Mouse (Mus musculus): ENCODE measurements around the gene Vps53. TPM values are rescaled to one million over a fixed set of nuclear protein-coding genes. Genes with fewer than 3 reads are reported as not detected.
A peak's percentile ranks its signal among the peaks of the same experiment; 100 is the strongest.

Vps53 gene
- polyA plus RNA-seq, 1 experiment from 2014 or later: 32.2 TPM

DNA sequence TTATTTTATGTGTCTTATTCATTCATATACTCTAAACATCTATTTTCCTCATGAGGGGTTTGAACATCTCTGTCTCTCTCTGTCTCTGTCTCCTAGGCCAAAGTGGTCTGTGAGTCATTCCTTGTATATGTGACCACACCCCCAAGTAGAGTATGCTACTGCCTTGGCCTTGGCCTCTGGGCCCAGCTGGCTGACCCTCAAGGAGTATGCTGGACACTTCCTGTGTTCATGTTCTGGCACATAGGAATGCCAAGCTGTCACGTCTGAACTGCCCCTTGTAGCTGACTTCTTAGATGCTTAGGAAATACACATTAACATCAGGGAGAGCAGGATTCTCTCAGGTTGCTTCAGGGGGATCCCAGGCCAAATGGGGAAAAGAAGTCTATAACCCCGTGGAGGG lies 99.2 kb downstream of the Vps53 start:
- WGBS: 73% methylated on average over 2 of the region's 2 CpGs
- Histone ChIP-seq H3K4me2 (no peak overlapping the region), H3K36me3 (peaks cover 40% of the 10 kb centered on the region), H3K27ac (ENCODE audit: poor library complexity, severe bottlenecking) (no peak overlapping the region), H3K9me3 (replicated peaks) (no peaks in the 10 kb centered on the region), H3K4me1 (replicated peaks) (peaks cover 6% of the 10 kb centered on the region; the same call in 1 of the 2 replicates), H3K4me3 (no peak overlapping the region), H3K27me3 (replicated peaks) (no peaks in the 10 kb centered on the region), H3K9ac (no peak overlapping the region)
- no peak for ATAC-seq (ENCODE audit: insufficient number of reproducible peaks, low FRiP score)

- H3K9me3 ChIP-seq (replicated peaks): no peaks in the 10 kb centered on the region
- no peak overlapping the region for H3K4me3 ChIP-seq
- 80% methylated on average over 6 of the region's 6 CpGs for WGBS
- H3K27me3 ChIP-seq (replicated peaks): no peaks in the 10 kb centered on the region
- no peak overlapping the region for H3K27ac ChIP-seq (ENCODE audit: poor library complexity, severe bottlenecking)
- H3K4me1 ChIP-seq (replicated peaks): peaks cover 9% of the 10 kb centered on the region
- H3K4me2 ChIP-seq: no peak overlapping the region
- ATAC-seq (ENCODE audit: insufficient number of reproducible peaks, low FRiP score): no peak
- no peak overlapping the region for H3K9ac ChIP-seq
- peaks cover 41% of the 10 kb centered on the region for H3K36me3 ChIP-seq
These were observed 102.1 kb downstream of the Vps53 start for GRCm38 (mm10) chr11:76077341-76077740.

DNA sequence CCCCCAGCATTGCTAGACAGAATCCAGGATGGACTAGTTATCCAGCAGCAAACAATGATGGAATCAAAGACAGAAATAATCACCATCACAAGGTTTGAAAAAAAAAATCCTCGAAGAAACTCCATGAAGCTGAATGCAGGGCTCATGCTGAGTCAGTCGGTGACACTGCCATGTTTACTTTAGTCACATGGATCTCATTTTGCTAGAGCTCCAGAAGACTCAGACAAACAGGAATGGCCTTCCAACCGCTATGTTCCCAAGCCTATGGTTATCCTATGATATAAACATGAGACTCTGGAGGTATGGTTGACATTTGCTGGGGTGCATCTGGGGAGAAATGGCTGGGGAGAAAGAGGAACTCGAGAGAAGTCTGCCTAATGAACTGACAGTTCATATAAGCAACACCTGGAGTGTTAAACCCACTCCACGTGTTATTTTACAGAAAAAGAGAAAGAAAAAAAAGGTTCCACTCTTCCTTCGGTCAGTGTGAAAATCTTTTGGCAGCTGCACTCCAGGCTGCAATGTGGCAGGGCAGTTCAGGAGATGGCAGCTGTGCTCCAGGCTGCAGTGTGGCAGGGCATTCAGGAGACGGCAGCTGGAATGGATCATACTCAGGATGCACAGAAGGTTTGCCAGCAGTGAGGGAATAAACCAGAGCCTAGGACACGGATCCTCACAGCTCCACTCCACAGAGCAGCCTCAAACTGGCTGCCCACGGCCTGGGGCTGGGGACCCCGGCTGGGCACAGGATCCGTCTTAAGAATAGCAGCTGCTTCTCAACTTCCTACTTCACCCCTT lies 105.0 kb downstream of the Vps53 start:
- Histone ChIP-seq H3K4me1 (replicated peaks) (peaks cover 9% of the 10 kb centered on the region), H3K4me2 (no peak overlapping the region), H3K36me3 (peaks cover 19% of the 10 kb centered on the region), H3K9me3 (replicated peaks) (no peaks in the 10 kb centered on the region), H3K27ac (ENCODE audit: poor library complexity, severe bottlenecking) (no peak overlapping the region), H3K9ac (no peak overlapping the region), H3K27me3 (replicated peaks) (no peaks in the 10 kb centered on the region), H3K4me3 (no peak overlapping the region)
- ATAC-seq (ENCODE audit: insufficient number of reproducible peaks, low FRiP score): no peak
- 71% methylated on average over 11 of the region's 11 CpGs for WGBS

DNA sequence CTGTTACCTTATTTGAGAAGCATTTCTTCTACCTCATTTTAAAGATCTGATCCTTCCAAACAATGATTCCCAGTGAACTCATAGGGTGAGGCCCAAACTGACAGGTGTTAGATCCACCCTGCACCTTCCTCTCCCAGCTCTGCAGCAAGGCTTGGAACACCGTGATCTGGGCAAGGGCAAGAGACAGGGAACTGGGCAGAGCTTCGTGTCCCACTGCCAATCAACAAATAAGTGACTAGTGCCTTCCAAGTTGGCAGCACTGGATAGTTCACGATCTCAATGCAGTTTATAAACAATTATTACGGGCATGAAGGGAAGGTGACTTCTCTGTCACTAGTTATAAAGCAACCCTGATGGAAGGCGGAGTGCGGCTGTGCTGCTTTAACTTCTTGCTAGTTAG lies 109.6 kb downstream of the Vps53 start:
- no peak for ATAC-seq (ENCODE audit: insufficient number of reproducible peaks, low FRiP score)

GRCm38 (mm10) chr11:76066563-76067156 lies 112.8 kb downstream of the Vps53 start:
- H3K9me3 ChIP-seq (replicated peaks): no peaks in the 10 kb centered on the region
- H3K27me3 ChIP-seq (replicated peaks): no peaks in the 10 kb centered on the region
- peaks cover 26% of the 10 kb centered on the region for H3K36me3 ChIP-seq
- no peak for ATAC-seq (ENCODE audit: insufficient number of reproducible peaks, low FRiP score)
- H3K4me3 ChIP-seq: no peak overlapping the region
- H3K4me2 ChIP-seq: no peak overlapping the region
- 79% methylated on average over 15 of the region's 15 CpGs for WGBS
- peaks cover 5% of the 10 kb centered on the region; the same call in 1 of the 2 replicates for H3K4me1 ChIP-seq (replicated peaks)
- no peak overlapping the region for H3K9ac ChIP-seq
- H3K27ac ChIP-seq (ENCODE audit: poor library complexity, severe bottlenecking): no peak overlapping the region

More for the DNA sequence above, 109.6 kb downstream of the Vps53 start:
- H3K4me2 ChIP-seq: no peak overlapping the region
- H3K36me3 ChIP-seq: peaks cover 16% of the 10 kb centered on the region; the same call in 1 of the 2 replicates
- H3K27me3 ChIP-seq (replicated peaks): no peaks in the 10 kb centered on the region
- H3K4me1 ChIP-seq (replicated peaks): peaks cover 13% of the 10 kb centered on the region
- no peak overlapping the region for H3K4me3 ChIP-seq
- H3K9me3 ChIP-seq (replicated peaks): no peaks in the 10 kb centered on the region
- H3K27ac ChIP-seq (ENCODE audit: poor library complexity, severe bottlenecking): no peak overlapping the region
- H3K9ac ChIP-seq: no peak overlapping the region
- WGBS: 90% methylated on average over 6 of the region's 6 CpGs

DNA sequence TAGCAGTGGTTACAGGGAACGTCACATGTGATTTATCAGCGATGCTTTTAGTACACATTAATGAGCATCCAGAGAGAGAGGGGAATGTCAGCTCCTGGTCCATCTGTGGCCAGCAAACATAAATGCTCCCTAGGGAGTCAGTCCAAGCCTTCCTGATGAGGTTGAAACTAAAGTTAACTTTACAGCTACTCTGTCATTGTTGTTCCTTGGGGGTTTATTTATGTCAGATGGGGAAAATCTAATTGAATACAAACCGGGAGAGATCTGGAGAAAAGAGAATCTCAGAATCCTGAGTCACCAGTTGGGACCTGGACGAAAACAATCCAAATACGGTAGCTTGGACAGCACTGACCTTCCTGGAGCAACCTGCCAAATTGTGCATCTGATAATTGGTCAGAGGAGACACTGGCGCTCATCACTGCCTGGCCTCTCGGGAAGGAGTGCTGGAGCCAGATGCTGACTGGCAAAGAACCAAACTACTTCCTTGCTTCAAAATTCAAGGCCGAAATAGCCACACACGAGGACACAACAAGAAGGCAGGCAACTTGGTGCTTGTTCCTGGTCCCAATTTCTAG lies 113.8 kb downstream of the Vps53 start:
- Histone ChIP-seq H3K27me3 (replicated peaks) (no peaks in the 10 kb centered on the region), H3K4me1 (replicated peaks) (peaks cover 5% of the 10 kb centered on the region; the same call in 1 of the 2 replicates), H3K9ac (no peak overlapping the region), H3K27ac (ENCODE audit: poor library complexity, severe bottlenecking) (no peak overlapping the region), H3K4me2 (no peak overlapping the region), H3K9me3 (replicated peaks) (no peaks in the 10 kb centered on the region), H3K4me3 (no peak overlapping the region), H3K36me3 (peaks cover 33% of the 10 kb centered on the region)
- no peak for ATAC-seq (ENCODE audit: insufficient number of reproducible peaks, low FRiP score)
- 78% methylated on average over 9 of the region's 9 CpGs for WGBS

- Histone ChIP-seq H3K9ac (no peak overlapping the region), H3K4me2 (no peak overlapping the region), H3K9me3 (replicated peaks) (no peaks in the 10 kb centered on the region), H3K27ac (ENCODE audit: poor library complexity, severe bottlenecking) (no peak overlapping the region), H3K4me3 (no peak overlapping the region), H3K27me3 (replicated peaks) (no peaks in the 10 kb centered on the region), H3K4me1 (replicated peaks) (peaks cover 12% of the 10 kb centered on the region; the same call in 1 of the 2 replicates), H3K36me3 (peaks cover 33% of the 10 kb centered on the region)
- no peak for ATAC-seq (ENCODE audit: insufficient number of reproducible peaks, low FRiP score)
- WGBS: 85% methylated on average over 7 of the region's 7 CpGs
These were observed 115.0 kb downstream of the Vps53 start for GRCm38 (mm10) chr11:76064411-76064810.

DNA sequence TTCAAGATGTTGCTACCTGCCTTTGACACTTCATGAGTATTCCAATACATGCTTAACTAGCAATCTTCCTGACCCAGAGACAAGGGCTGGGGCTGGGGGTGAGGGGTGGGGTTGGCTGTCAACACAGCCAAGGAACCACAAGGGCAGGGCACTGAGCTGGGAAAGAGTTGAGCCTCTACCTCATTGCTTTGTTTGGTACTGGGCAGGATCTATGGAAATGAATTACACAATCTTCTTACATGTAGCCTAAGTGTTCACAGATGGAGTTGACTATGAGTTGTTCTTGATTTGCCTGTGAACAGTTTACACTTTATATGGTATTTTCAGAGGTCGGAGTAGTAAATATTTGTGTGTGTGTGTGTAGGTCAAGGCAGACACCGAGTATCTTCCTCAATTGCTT lies 118.5 kb downstream of the Vps53 start:
- Histone ChIP-seq H3K4me3 (no peak overlapping the region), H3K27ac (ENCODE audit: poor library complexity, severe bottlenecking) (no peak overlapping the region), H3K4me1 (replicated peaks) (peaks cover 15% of the 10 kb centered on the region; the same call in 1 of the 2 replicates), H3K4me2 (no peak overlapping the region), H3K9me3 (replicated peaks) (no peaks in the 10 kb centered on the region), H3K9ac (no peak overlapping the region), H3K36me3 (peaks cover 28% of the 10 kb centered on the region), H3K27me3 (replicated peaks) (no peaks in the 10 kb centered on the region)
- 83% methylated on average over 2 of the region's 2 CpGs for WGBS
- no peak for ATAC-seq (ENCODE audit: insufficient number of reproducible peaks, low FRiP score)

GRCm38 (mm10) chr11:76059971-76060370 lies 119.5 kb downstream of the Vps53 start:
- peaks cover 13% of the 10 kb centered on the region; the same call in 1 of the 2 replicates for H3K4me1 ChIP-seq (replicated peaks)
- peak overlapping the region; percentile 17; the same call in 1 of the 2 replicates for H3K27ac ChIP-seq (ENCODE audit: poor library complexity, severe bottlenecking)
- no peak for ATAC-seq (ENCODE audit: insufficient number of reproducible peaks, low FRiP score)
- no peak overlapping the region for H3K4me2 ChIP-seq
- H3K36me3 ChIP-seq: peaks cover 33% of the 10 kb centered on the region
- H3K9me3 ChIP-seq (replicated peaks): no peaks in the 10 kb centered on the region
- 67% methylated on average over 7 of the region's 7 CpGs for WGBS
- H3K9ac ChIP-seq: no peak overlapping the region
- no peak overlapping the region for H3K4me3 ChIP-seq
- no peaks in the 10 kb centered on the region for H3K27me3 ChIP-seq (replicated peaks)

DNA sequence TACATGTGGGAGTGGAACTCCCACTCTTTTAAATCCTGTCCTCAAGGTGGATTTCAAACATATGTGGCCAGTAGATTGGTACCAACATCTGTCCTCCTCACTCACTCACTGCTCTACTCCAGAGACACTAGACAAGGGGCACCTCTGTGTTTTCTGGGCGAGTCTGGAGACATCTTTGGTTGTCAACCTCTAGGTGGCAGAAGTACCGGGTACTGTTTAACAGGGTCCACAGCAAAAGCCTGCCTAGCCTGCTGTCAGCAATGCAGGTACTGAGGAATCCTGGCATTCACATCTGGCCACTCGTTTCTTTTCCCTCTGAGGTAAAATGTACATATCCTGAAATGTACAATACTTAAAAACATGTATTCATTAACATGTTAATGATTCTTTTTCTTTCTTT lies 123.0 kb downstream of the Vps53 start:
- H3K27me3 ChIP-seq (replicated peaks): no peaks in the 10 kb centered on the region
- no peak overlapping the region for H3K27ac ChIP-seq (ENCODE audit: poor library complexity, severe bottlenecking)
- H3K4me3 ChIP-seq: no peak overlapping the region
- no peak for ATAC-seq (ENCODE audit: insufficient number of reproducible peaks, low FRiP score)
- H3K9me3 ChIP-seq (replicated peaks): no peaks in the 10 kb centered on the region
- no peak overlapping the region for H3K9ac ChIP-seq
- no peak overlapping the region for H3K4me2 ChIP-seq
- H3K36me3 ChIP-seq: peaks cover 15% of the 10 kb centered on the region
- 0 out of 2 replicates have a peak, but pooled peaks cover 10% of the 10 kb centered on the region for H3K4me1 ChIP-seq (replicated peaks)
- WGBS: 28% methylated on average over 3 of the region's 3 CpGs

- Histone ChIP-seq H3K4me1 (replicated peaks) (no peaks in the 10 kb centered on the region), H3K27me3 (replicated peaks) (no peaks in the 10 kb centered on the region), H3K27ac (ENCODE audit: poor library complexity, severe bottlenecking) (no peak overlapping the region), H3K4me2 (no peak overlapping the region), H3K9me3 (replicated peaks) (no peaks in the 10 kb centered on the region), H3K4me3 (no peak overlapping the region), H3K36me3 (peaks cover 7% of the 10 kb centered on the region; the same call in 1 of the 2 replicates), H3K9ac (no peak overlapping the region)
- ATAC-seq (ENCODE audit: insufficient number of reproducible peaks, low FRiP score): no peak
- WGBS: 87% methylated on average over 5 of the region's 5 CpGs
These were observed 127.0 kb downstream of the Vps53 start for GRCm38 (mm10) chr11:76052496-76052895.
